Mouse (Mus musculus) NIH3T3 (cell line): ENCODE measurements around the gene Cilp.
"Not testable (repeated sequence)": the region's sequence is repeated elsewhere in the genome, so short reads cannot be mapped to it uniquely, and the experiment has no call there.

Experiments
- DNase-seq: peaks from one replicate; pipeline ENCODE4 v3.0.0-alpha.2; 2012; ENCODE audit warnings: low read depth

Gene Cilp

GRCm38 (mm10) chr9:65264959-65265358 lies at the start of gene Cilp:
Cilp (plus strand) TSS chr9:65265180.
- DNase-seq: peak; percentile 46

GRCm38 (mm10) chr9:65215494-65216126 lies 49.4 kb upstream of the Cilp start:
- DNase-seq: peak; percentile 66

GRCm38 (mm10) chr9:65216972-65217371 lies 48.0 kb upstream of the Cilp start:
- no peak for DNase-seq

- no peak for DNase-seq
Measured at GRCm38 (mm10) chr9:65217661-65218060, 47.3 kb upstream of the Cilp start.

GRCm38 (mm10) chr9:65218916-65219315 lies 46.1 kb upstream of the Cilp start:
- no peak for DNase-seq

GRCm38 (mm10) chr9:65220398-65220797 lies 44.6 kb upstream of the Cilp start:
- DNase-seq: not testable (repeated sequence)

- DNase-seq: no peak
Measured at GRCm38 (mm10) chr9:65223927-65224326, 41.1 kb upstream of the Cilp start.

GRCm38 (mm10) chr9:65225795-65226194 lies 39.2 kb upstream of the Cilp start:
- DNase-seq: peak; percentile 61

- no peak for DNase-seq
Measured at GRCm38 (mm10) chr9:65230250-65230649, 34.7 kb upstream of the Cilp start.

- DNase-seq: no peak
Measured at GRCm38 (mm10) chr9:65231284-65231683, 33.7 kb upstream of the Cilp start.

- no peak for DNase-seq
Measured at GRCm38 (mm10) chr9:65233243-65233985, 31.6 kb upstream of the Cilp start.

- DNase-seq: no peak
Measured at GRCm38 (mm10) chr9:65234734-65235133, 30.2 kb upstream of the Cilp start.

- DNase-seq: no peak
Measured at GRCm38 (mm10) chr9:65235601-65236000, 29.4 kb upstream of the Cilp start.

- DNase-seq: no peak
Measured at GRCm38 (mm10) chr9:65237616-65238015, 27.4 kb upstream of the Cilp start.

GRCm38 (mm10) chr9:65238191-65238760 lies 26.7 kb upstream of the Cilp start:
- DNase-seq: no peak

GRCm38 (mm10) chr9:65239176-65239575 lies 25.8 kb upstream of the Cilp start:
- no peak for DNase-seq

- DNase-seq: no peak
Measured at GRCm38 (mm10) chr9:65239731-65240130, 25.2 kb upstream of the Cilp start.

- no peak for DNase-seq
Measured at GRCm38 (mm10) chr9:65240587-65240986, 24.4 kb upstream of the Cilp start.

GRCm38 (mm10) chr9:65241973-65242372 lies 23.0 kb upstream of the Cilp start:
- DNase-seq: no peak

GRCm38 (mm10) chr9:65243249-65243648 lies 21.7 kb upstream of the Cilp start:
- no peak for DNase-seq

GRCm38 (mm10) chr9:65244036-65244806 lies 20.8 kb upstream of the Cilp start:
- no peak for DNase-seq
